Mouse (Mus musculus) spleen, postnatal 4 days (tissue): Measurements from ENCODE around the gene Baiap2.
A peak's percentile ranks its signal among the peaks of the same experiment; 100 is the strongest.

Experiments
- DNase-seq, 2 experiments: peaks; one replicate each; pipeline ENCODE4 v3.0.0; 2022; ENCODE audit warnings: low spot score in 2 of 2

Baiap2 gene

DNA sequence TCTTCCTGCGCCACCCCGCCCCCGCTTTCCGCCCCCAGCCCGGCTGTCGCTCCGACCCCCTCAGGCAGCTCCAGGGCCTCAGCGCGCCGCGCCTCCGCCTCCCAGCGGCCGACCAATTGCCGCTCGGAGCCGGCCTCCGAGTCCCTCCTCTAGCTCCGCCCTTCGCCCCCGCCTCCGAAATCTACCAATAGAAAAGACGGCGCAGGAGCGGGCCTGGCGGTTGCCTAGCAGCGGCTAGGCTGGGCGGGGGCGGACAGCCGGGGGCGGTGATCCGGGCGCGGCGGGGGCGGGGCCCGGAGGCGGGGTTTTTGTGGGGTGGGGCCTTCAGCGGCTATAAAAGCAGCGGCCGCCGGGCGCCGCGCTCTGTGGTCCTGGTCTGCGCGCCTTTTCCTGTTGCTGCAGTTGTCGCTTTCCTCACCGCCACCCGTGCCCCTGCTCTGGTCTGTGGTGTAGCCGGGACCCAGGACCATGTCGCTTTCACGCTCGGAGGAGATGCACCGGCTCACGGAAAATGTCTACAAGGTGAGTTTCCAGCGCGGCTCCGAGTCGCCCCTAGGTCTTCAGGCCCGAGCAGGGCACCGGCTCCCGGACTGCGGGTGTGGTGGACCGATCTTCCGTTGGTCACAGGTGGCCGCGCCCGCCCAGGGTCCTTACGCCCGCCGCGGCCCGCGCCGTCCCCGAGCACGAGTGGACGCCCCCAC is at the start of gene Baiap2:
Baiap2 (plus strand) TSS at position 37 of the 701 bp plus-strand sequence.
- DNase-seq = peak; percentile 98 to 99

DNA sequence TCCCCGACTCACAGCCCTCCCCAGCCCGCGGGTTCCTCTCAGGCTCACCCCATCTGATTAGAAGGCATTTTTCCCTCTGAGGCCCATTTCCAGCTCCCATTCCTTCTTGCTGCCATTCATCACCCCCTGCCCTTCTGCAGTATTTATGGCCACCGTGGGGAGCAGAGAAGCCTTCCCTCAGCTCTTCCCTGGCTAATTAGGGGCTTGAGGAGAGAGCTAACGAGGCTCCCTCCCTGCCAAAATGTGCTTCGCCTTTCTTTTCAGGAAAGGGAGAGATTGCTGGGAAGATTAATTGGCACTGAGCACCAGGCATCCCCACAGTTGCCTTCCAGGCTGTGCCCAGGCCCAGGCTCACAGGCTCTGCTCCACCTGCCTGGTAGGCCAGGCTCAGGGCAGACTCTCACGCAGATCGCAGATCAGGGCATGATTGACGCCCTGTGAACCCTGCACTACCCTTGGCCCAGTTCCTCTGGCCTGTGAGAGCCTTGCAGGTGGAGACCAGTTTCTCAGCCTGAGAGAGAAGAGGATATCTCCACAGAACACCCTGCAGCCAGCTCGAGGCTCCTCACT is 48.8 kb upstream of the Baiap2 start:
- DNase-seq = no peak

DNA sequence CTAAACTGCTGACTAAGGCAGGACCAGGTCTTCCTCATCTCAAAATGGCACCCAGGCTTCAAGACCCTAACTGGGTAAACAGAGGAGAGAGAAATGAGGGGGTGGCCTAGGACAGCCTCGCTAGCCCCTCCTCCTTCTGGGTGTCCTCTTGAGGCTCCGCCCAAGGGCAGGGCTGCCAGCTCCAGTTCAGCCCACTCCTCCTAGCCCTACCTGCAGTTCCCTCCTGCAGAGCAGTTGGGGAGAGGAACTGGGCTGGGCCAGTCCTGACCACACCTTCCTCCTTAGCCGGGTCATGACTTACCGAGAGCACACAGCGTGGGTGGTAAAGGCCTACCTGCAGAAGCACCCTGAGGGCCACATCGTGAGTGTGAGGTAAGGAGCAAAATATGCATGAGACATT is 47.9 kb upstream of the Baiap2 start:
- DNase-seq = peak in 1 of 2 experiments; percentile 45

DNA sequence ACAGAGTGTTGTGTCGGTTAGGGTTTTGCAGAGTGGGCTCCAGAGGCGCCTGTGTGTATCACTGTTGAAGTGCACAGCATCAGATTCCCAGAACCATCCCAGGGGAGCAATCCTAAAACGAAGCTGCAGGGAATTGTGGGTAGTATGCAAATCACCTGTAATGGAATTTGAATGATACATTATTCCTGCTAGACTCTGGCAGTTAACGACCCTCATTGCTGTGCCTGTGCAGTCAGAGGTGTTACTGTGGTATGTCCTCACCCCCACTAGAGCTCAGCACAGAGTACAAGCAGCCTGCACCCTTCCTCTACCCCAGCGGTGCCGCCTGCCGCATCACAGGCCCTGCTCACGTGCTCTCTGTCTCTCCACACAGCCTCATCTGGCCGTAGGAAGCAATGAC is 45.5 kb upstream of the Baiap2 start:
- no peak for DNase-seq

DNA sequence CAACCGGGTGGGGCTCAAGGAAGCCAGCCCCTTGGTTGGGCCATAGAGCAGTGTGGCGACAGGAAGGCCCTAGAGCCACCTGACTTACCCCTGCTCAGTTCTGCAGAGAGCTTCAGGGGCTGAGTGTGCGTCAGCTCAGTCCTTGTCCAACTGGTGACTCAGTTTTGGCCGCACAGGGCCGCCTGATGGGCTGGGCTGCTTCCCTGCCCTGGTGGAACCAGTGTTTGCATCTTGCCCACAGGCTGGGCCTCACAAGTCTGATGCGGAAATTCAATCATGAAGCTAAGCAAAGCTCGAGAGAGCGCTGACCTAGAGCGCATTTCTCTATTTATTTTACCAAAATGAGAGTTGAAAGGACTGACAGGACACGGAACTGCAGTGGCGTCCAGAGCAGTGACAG is 43.6 kb upstream of the Baiap2 start:
- no peak for DNase-seq

DNA sequence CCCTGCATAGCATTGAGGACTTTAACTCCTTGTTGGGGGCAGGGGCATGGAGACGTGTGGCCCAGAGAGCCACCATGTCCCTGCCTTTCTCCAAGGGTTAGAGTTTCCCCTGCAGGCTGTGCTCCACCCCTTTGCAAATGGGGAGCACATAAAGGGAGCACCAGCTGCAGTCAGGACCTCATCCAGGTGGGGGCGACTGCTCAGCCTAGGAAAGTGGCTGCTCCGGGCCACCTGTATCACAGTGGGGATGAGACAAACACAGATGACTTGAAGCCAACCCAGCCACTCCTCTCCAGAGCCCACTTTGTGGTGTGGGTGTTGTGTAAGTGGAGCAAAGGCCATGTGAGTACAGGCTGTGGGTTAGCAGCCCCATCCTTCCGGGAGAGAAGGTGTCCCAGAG is 41.4 kb upstream of the Baiap2 start:
- no peak for DNase-seq

DNA sequence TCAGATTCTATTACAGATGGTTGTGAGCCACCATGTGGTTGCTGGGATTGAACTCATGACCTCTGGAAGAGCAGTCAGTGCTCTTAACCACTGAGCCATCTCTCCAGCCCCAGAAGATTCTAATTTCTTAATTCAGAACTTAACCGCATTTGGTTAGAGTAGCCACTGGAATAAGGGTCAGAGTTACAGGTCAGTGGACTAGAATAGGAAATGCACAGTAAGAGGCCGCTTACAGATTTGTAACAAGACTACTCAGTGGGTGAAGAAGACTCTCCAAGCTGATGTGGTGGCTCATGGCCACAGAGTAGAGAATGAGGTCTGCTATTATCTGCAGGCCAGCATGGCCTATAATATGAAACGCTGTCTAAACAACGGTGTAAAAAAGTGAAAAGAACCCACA is 39.7 kb upstream of the Baiap2 start:
- no peak for DNase-seq

DNA sequence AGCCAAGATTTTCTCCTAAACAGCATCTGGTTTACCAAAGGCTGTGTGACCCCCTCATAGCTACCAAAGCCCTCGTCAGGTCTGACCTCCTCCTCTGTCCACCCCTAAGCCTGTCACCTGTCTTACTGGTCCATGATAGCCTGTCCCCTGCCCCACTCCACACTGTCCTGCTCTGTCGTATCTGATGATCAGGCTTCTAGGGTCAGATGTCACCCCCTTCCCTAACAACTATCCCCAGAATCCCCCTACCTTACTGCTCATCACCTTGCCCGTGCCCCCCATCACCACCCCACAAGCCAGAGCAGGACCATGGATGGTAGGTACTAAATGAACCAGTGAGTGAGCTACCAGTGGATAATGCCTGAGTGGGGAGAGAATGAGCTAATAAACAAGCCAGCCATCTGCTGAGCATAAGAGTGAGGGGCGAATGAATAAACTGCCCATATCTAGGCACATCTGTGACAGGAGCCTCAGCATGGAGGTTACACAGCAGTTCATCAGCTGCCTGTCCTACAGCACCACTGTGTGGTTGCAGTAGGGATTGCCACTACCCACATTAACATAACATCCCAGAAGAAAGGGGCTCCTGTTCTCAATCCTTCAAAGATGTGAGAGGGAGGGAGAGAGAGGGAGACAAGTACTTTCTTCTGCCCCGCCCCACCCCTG is 37.8 kb upstream of the Baiap2 start:
- DNase-seq = peak; percentile 48 to 79

DNA sequence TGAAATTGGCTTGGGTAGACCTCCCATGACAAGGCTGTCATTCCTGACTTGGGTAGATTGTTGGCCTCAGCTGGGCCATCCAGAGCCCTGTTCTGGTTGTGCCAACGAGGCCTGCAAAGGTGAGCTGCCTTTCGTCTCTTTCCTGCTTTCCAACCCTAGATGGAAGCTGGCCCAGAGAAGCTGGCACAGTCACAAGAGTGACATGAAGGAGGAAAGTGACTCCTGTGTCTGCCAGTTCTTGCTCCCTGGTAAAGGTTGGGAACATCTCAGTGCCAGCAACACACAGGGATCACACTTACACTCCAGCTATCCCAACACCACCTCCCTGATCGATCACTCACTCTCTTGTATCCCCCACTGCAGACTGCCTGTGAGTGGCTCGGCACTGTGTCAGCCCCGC is 36.8 kb upstream of the Baiap2 start:
- DNase-seq = no peak

DNA sequence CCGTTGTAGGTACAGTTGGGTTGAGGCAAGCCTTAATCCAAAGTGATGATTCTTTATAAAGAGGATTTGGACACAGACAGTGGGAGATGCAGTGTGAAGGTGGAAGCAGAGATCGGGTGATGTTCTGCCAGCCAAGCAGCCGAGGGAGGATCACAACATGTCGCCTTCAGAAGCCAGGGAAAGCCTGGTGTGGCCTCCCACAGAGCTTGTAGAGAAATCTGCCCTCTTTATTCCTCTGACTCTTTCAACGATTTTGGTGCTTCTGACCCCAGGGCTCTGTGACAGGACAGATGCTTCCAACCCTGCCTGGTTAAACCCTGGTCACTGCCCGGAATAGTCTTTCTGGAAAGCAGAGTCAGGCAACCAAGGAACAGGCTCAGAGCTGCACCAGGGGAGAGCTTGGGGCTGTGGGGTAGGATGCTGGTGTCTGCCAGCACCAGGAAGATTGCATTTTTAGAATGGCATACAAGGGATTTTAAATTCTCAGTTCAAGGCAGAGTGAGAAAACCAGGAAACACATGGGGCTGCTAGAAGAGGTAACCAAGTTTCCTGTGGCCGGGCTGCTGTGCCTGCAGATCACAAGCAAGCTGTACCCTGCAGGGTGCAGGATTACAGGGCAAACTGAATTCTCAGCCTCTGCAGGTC is 35.4 kb upstream of the Baiap2 start:
- no peak for DNase-seq

DNA sequence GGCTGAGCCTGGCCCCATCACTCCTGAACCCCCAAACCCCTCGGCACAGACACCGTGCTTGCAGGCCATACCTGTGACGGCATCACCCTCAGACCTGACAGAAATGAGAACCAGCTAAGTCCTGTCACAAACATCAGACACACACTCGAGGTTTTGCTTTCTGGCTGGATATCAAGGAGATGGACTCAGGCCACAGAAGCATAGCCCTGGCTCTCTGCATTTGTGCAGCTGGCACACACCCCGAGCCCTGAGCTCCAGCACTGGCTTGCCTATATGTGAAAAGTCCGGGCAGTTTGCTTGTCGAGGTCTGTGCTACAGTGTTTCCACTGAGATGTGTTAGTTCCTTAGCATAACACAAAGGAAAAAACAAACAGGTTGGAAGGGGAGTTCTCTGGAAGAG is 34.9 kb upstream of the Baiap2 start:
- no peak for DNase-seq

DNA sequence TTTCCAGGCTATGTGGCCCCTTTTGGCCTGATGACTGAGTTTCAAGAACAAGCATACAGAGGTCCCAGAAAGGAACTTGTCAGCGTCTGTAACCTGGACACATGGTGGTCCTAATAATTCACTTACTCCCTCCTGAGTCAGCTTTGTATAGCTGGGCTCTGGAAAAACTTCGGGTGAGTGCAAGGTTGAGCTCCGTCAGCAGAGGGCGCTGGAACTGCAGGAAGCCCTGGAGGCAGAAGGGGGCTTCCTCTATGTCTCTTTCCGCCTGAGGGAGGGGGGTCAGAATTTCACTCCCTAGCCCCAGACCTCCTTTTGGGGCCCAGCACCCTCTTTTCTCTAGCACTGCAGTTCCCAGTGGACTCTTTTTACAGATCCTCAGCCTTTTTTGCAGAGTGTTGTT is 33.1 kb upstream of the Baiap2 start:
- DNase-seq = peak; percentile 63 to 88

DNA sequence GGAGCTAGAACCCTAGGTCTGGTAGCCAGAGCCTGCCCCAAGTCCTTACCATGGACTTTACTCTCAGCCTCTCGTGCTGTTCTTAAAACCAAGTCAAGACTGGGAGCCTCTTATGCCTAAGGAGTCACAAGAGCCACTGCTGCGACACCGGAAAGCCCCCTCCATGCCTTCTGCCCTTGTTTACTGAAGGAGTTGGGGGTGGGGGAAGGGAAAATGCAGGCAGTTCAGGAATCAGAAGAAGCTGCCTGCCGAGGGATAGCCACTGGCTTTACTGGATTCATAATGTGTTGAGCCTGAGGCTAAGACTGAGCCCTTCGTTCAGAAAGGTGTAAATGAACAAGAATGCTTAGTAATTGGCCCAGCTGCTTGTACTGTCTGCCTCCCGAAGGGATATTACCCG is 29.7 kb upstream of the Baiap2 start:
- no peak for DNase-seq

DNA sequence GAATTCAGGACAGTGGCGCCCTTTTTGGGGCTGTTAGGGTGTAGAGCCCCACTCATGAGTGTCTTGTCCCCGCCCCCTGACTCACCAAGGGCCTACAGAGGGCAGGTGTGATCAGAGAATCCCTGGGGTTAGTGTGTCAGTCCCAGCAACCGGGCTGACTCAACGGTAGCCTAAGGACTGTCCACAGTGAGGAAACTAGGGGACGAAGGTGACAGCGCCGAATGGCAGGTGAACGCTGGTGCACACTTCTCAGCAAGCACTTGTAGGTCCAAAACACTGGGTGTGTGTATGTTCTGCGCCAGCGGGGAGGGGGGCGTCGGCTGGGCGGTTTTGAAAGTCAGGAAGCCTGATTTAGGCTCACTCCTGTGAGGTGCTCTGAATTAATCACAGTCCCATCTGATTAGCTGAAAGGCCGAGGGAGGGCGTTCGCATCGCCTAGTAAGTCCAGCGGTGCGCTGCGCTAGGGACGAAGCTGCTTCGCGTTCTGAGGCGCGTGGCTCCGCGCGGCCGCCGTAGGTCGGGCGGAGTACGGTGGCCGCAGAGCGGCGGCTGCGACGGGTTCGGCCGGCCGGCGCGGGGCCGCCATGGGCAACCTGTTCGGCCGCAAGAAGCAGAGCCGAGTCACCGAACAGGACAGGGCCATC is 29.1 kb upstream of the Baiap2 start, which contains the start of gene Chmp6:
Chmp6 (plus strand) TSS at position 151 of the 644 bp plus-strand sequence.
- peak; percentile 88 to 96 for DNase-seq

DNA sequence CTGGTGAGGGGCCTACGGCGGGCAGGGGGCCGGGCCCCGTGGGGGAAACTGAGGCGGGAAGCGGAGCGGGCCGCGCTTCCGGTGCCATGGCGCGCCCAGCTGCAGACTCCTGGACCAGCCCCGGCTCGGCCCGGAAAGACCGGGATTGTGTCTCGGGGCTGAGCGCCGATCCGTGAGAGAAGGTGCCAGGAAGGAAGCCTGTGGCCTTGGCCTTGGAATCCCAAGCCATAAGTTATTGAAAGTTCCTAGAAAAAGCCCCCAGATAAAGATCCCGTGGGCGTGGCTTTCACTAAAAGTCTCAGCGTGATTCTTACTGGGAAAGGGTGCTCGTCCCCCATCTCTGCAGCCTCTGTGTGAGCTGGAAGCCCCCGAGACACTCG is 28.6 kb upstream of the Baiap2 start:
- DNase-seq = no peak

DNA sequence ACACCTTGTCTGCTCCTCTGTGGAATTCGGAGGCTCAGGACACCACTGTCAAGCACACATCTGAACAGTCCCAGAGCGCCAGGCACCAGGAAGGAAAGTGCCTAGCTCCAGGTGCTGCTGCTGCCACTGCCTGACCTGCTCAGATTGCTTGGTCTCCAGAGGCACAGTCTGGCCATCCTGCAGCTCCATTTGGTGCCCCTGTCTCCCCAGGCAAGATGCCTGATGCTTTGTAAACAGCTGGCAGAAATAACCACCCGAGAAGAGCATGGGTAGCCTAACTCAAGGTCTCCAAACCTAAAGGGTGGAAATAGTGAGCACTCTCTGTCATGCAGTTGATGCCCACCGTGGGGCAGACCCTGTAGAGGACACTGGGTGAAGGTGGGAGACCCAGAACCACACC is 28.2 kb upstream of the Baiap2 start:
- no peak for DNase-seq

DNA sequence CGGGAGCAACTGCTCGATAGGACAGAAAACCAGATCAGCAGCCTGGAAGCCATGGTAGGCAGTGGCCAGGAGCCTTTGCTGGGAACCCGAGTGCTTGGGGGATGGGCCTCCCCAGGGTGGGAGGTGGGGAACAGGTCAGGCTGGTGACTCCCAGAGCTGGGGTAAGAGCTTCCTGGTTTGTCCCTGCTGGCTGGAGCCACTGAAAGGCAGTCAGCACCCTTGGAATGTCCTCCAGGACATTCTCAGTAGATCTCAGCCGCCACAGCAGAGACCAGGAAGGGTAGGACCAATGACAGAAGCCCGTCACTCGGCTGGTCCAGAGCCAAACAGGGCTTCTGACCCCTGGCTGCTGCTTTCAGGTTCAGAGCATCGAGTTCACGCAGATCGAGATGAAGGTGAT is 26.9 kb upstream of the Baiap2 start:
- DNase-seq = no peak

DNA sequence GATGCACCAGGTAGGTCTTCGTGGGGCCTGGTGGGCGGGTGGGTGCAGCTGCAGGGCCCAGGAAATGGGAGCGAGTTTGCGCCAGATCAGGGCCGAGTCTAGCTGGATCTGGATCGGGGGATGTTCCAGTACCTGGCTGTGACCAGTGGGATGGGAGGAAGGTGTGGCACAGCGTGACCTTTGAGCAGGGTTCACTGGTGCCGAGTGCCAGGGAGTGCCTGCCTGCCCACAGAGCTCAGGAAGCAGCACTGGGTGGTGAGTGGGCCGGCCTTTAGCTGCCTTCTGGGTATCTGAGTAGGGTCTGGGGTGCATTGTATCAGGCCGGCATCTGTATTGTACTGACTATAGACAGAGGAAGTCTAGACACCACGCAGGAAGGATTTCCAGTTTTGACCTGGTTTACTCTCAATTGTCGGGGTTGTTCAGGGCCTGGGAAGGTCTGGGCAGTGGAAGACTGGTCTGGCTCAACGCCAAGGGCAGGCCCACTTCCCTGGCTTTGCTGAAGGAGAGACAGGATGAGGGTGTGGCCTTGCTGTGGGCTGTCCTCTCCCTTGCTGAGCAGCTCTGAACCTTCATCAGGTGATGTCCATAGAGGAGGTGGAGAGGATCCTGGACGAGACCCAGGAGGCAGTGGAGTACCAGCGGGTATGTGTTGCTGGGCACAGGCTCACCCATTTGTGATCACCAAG is 26.3 kb upstream of the Baiap2 start:
- DNase-seq = no peak

DNA sequence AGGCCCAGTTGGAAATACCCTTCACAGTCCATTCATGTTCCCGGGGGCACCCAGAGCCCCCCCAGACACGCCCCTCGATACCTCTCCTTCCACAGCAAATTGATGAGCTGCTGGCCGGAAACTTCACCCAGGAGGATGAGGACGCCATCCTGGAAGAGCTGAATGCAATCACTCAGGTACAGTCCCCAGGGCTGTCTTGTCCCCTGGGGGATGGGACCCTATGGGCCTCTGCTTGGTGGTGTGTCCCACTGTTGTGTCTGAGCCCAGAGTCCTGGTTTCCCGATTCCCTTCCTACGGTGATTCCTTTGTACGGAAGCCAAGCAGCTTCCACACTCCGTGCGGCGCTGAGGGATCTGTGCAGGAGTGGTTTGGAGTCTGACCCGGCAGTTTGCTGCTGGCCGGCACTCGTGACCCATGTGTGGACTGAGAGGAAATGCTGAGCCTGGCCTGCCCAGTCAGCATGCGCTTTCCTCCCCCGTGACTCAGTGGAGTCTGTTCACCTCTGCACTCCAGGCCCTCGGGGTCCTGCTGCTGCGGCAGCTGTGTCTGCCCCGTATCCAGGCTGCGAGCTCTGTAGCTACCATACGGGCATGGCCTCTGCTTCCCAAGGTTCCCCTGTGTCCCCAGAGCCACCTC is 25.6 kb upstream of the Baiap2 start:
- no peak for DNase-seq

DNA sequence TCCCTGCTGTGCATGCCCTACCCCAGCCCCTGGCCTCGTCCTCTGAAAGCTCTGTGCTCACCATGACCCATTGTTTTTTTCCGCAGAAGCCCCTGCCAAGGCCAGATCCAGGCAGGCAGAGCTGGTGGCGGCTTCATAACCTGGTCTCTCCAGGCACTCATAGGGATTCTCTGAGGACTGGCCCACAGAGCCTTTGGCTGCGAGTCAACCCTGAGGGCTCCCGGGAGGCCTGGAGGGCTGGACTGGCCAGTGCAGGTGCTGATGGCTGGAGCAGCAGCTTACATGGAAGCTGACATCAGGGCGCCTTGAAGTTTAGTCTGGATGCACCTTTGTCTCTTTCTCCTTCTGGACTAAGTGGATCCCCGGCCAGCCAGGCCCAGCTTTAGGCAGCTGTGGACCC is 24.0 kb upstream of the Baiap2 start:
- no peak for DNase-seq

DNA sequence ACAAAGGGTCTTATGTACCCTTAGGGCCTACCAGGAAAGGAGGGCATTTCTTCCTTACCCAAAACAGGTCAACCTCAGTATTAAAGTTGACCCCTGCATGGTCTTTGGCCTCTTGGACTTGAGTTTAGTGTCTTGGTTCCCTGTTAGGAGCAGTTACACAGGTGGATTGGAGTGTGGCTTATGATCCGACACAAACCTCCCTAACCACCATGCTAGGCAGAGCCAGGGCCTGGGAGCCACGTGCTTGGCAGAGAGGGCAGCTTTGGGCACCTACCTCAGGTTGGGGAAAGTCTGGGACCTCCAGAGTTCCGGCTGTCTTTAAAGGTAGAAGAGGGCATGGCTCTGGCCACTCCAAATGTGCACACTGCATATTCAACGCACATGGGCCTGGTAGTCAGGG is 23.1 kb upstream of the Baiap2 start:
- no peak for DNase-seq
